In genomic region chr2:31416968-31417367, GRCm38 (mm10) we compare ENCODE assay signal across 23 mouse cellular contexts. TPM values are rescaled to one million over a fixed set of nuclear protein-coding genes. Genes with fewer than 3 reads are reported as not detected.
DNase-seq lines count a peak whose midpoint lies in the region; ATAC-seq and TF ChIP-seq lines count a peak whose summit lies in the region.
"Had no signal": no experiment of that assay in that cellular context is flagged by ENCODE, and none has a peak within 500 bp of the region (broad histone marks: within the 10 kb centered on the region; RNA-seq: fewer than 3 reads in every experiment).

No protein-coding gene starts in this region.

- no peaks in the 10 kb centered on the region for H3K27me3 ChIP-seq in kidney, postnatal 0 days (ENCODE audit: insufficient read depth, low read length)
- H3K27me3 ChIP-seq: embryonic facial prominence, embryonic 12.5 days; forebrain, embryonic 13.5 days; forebrain, embryonic 15.5 days had no signal

- H3K4me2 ChIP-seq in kidney, postnatal 0 days (ENCODE audit: low read length), result no peak overlapping the region
- H3K4me2 ChIP-seq: embryonic facial prominence, embryonic 12.5 days; forebrain, embryonic 13.5 days; forebrain, embryonic 15.5 days had no signal

- no peaks in the 10 kb centered on the region for H3K36me3 ChIP-seq in kidney, postnatal 0 days (ENCODE audit: insufficient read depth, low read length)
- H3K36me3 ChIP-seq: embryonic facial prominence, embryonic 10.5 days; embryonic facial prominence, embryonic 12.5 days; forebrain, embryonic 15.5 days had no signal

- no peak overlapping the region for H3K4me3 ChIP-seq in kidney, postnatal 0 days (replicated peaks; ENCODE audit: low read depth, low read length)
- H3K4me3 ChIP-seq: embryonic facial prominence, embryonic 10.5 days; embryonic facial prominence, embryonic 12.5 days; forebrain, embryonic 13.5 days; forebrain, embryonic 15.5 days had no signal

- DNase-seq in kidney, postnatal 0 days (ENCODE audit: low spot score), result peak; percentile 5
- DNase-seq in kidney, postnatal 25 days, result no peak
- DNase-seq in layer of hippocampus, adult 8-10 months (ENCODE audit: low spot score in 2 of 2), result no peak
- no peak for DNase-seq in gastrocnemius, adult 18-20 months (ENCODE audit: low spot score)
- no peak for DNase-seq in kidney, adult 8-10 months
- DNase-seq: adrenal gland, postnatal 10 days; adrenal gland, postnatal 25 days; B cell, adult 2 months; cerebellum, adult 11 months; cerebellum, adult 18-20 months; cerebellum, adult 8-10 months; cerebellum, adult 9-11 months; cerebellum, postnatal 14 days; cerebellum, postnatal 36 days; forebrain, postnatal 0 days had no signal

- no peak overlapping the region for H3K27ac ChIP-seq in kidney, postnatal 0 days
- H3K27ac ChIP-seq: embryonic facial prominence, embryonic 10.5 days; embryonic facial prominence, embryonic 12.5 days; forebrain, embryonic 13.5 days; forebrain, embryonic 15.5 days had no signal

- H3K4me1 ChIP-seq in kidney, postnatal 0 days (replicated peaks; ENCODE audit: insufficient read depth, low read length), result no peaks in the 10 kb centered on the region
- H3K4me1 ChIP-seq: embryonic facial prominence, embryonic 12.5 days; forebrain, embryonic 15.5 days had no signal

- H3K9me3 ChIP-seq in kidney, postnatal 0 days (replicated peaks; ENCODE audit: low read length), result no peaks in the 10 kb centered on the region
- H3K9me3 ChIP-seq: embryonic facial prominence, embryonic 10.5 days; embryonic facial prominence, embryonic 12.5 days; forebrain, embryonic 13.5 days; forebrain, embryonic 15.5 days had no signal

- no peak for TF ChIP-seq CTCF in kidney, postnatal 0 days (IDR thresholded peaks at IDR 0.05; ENCODE audit: low read depth)

- 40% methylated on average over 10 of the region's 10 CpGs for WGBS in kidney, postnatal 0 days

- no peak overlapping the region for H3K9ac ChIP-seq in kidney, postnatal 0 days (ENCODE audit: low read depth, low read length)
- H3K9ac ChIP-seq: embryonic facial prominence, embryonic 12.5 days; forebrain, embryonic 13.5 days; forebrain, embryonic 15.5 days; forebrain, postnatal 0 days had no signal

- ATAC-seq in kidney, postnatal 0 days (replicated peaks; ENCODE audit: low FRiP score, low read depth), result no peak
- peak; percentile 55 for ATAC-seq in common myeloid progenitor, adult 5-6 weeks (replicated peaks; ENCODE audit: low read depth, poor library complexity, severe bottlenecking)
- ATAC-seq in hematopoietic stem cell, adult 5-6 weeks (replicated peaks in 1 of 2; ENCODE audit: insufficient read depth in 1 of 2, low FRiP score in 2 of 2, low TSS enrichment in 1 of 2, low read depth in 1 of 2, poor library complexity in 2 of 2, severe bottlenecking in 2 of 2), result peak; percentile 55 to 63; a peak in 3 of 4 replicates
- ATAC-seq: activated CD4-positive, CD25-positive, alpha-beta regulatory T cell, adult 4 months; CD4-positive, CD25-positive, alpha-beta regulatory T cell, adult 4 months; forebrain, embryonic 13.5 days; forebrain, embryonic 15.5 days; forebrain, postnatal 0 days had no signal

RNA-seq across cellular contexts. Expression of gene Ass1, which starts 53.0 kb away (rescaled TPM):
- 319 and 427 TPM in 2 replicates for polyA plus RNA-seq in kidney, postnatal 0 days (2015; fragmentation: Nextera tagmentation; extraction: Ambion mirVana)
- total RNA-seq in common myeloid progenitor, adult 5-6 weeks (2017), result 82.2 and 94.0 TPM in 2 replicates
- total RNA-seq in hematopoietic stem cell, adult 5-6 weeks (2017), result 47.6 and 63.3 TPM in 2 replicates
- 10 to 100 TPM; 35.1 to 46.8 (median 38.7) TPM for total RNA-seq in layer of hippocampus, adult 8-10 months (2022)
- total RNA-seq in gastrocnemius, adult 18-20 months (2021), result 1 to 10 TPM; 2.4 to 5.9 TPM
